Mouse (Mus musculus) neural tube, embryonic 12.5 days (tissue): ENCODE results near the gene Wwc2. TPM values are rescaled to one million over a fixed set of nuclear protein-coding genes. Genes with fewer than 3 reads are reported as not detected.

ENCODE experiments used
- ATAC-seq: fragments of 200-750 bp; cut with Nextera tagmentation; 2 replicates; pipeline ENCODE4 v1.8.0; 2017; ENCODE audit warnings: low read depth, mild to moderate bottlenecking, moderate TSS enrichment, moderate library complexity; ENCODE audit not compliant: low FRiP score
- H3K27ac ChIP-seq: fragments of 300-500 bp; sonication (generic); 2 replicates; pipeline ENCODE4 v1.5.1; 2016
- H3K27me3 ChIP-seq: fragments of 300-500 bp; sonication (generic); replicated peaks from 2 replicates; pipeline ENCODE4 v1.6.1; 2016; ENCODE audit warnings: mild to moderate bottlenecking
- H3K36me3 ChIP-seq: fragments of 300-500 bp; sonication (generic); 2 replicates; pipeline ENCODE4 v1.6.1; 2016; ENCODE audit warnings: mild to moderate bottlenecking
- H3K4me1 ChIP-seq: fragments of 300-500 bp; sonication (generic); 2 replicates; pipeline ENCODE4 v1.6.1; 2016
- H3K4me2 ChIP-seq: fragments of 300-500 bp; sonication (generic); replicated peaks from 2 replicates; pipeline ENCODE4 v1.6.1; 2016; ENCODE audit warnings: mild to moderate bottlenecking
- H3K4me3 ChIP-seq: fragments of 300-500 bp; sonication (generic); 2 replicates; pipeline ENCODE4 v1.5.1; 2016
- H3K9ac ChIP-seq: fragments of 300-500 bp; sonication (generic); 2 replicates; pipeline ENCODE4 v1.6.1; 2016; ENCODE audit warnings: mild to moderate bottlenecking
- H3K9me3 ChIP-seq: fragments of 300-500 bp; sonication (generic); 2 replicates; pipeline ENCODE4 v1.6.1; 2016; ENCODE audit warnings: mild to moderate bottlenecking
- WGBS: fragments of 180-500 bp; shearing (Covaris S2); methylation state at CpG from one replicate; pipeline ENCODE4 v1.1.7; 2016; 5-methylcytosine and 5-hydroxymethylcytosine counted together
- polyA plus RNA-seq: library from polyadenylated mRNA; unstranded; fragments of >200 nt; fragmentation: Nextera tagmentation; extraction: Ambion mirVana; gene quantifications from 2 replicates; pipeline ENCODE4 v1.2.1, GENCODE M21; 2016

Wwc2 gene
- polyA plus RNA-seq, 1 experiment from 2014 or later, result 11.7 TPM

DNA sequence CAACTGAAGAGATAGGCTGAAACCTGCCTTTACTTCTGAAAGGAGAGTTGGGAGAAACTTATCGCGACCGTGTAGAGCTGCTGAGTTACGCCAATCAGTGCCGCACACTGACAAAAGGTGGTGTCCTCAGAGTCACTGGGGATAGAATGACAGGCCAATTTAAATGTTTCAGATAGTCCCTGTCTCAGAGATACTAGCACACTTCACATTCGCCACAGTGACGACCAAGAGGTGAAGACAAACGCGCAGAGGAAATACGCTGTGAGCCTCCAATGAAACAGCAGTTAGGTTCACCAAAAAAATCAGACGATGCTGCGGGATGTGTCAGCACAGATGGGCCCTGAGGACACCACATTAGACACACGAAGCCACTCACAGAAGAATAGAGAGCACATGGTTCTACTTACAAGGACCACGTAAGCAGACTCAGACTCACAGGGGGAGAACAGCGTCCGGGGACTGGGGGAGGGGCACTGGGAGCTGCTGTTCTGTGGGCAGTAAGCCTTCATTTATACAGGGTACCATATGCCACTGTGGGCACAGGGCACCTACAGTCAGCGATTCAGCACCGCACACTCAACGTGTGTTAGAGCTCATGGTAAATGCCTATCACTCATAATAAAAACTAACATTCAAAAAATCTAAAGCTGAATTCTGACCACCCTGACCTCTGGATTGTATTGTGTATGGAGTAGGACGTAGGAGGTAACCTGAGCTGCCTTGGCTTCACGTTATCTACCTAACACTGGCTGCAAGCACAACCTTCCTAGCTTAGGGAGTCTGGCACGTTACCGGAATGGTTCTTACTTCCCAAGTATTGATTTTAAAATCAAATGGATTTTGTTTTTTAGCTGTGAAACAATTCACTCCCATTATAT lies 100.5 kb downstream of the Wwc2 start:
- WGBS, result 74% methylated on average over 23 of the region's 23 CpGs
- no peak overlapping the region for H3K4me2 ChIP-seq
- ATAC-seq, result peak; percentile 48; the same call in 1 of the 2 replicates
- no peaks in the 10 kb centered on the region for H3K36me3 ChIP-seq
- H3K9ac ChIP-seq, result no peak overlapping the region
- no peak overlapping the region for H3K27ac ChIP-seq
- H3K4me1 ChIP-seq, result no peaks in the 10 kb centered on the region
- no peaks in the 10 kb centered on the region for H3K9me3 ChIP-seq
- no peaks in the 10 kb centered on the region for H3K27me3 ChIP-seq
- no peak overlapping the region for H3K4me3 ChIP-seq

DNA sequence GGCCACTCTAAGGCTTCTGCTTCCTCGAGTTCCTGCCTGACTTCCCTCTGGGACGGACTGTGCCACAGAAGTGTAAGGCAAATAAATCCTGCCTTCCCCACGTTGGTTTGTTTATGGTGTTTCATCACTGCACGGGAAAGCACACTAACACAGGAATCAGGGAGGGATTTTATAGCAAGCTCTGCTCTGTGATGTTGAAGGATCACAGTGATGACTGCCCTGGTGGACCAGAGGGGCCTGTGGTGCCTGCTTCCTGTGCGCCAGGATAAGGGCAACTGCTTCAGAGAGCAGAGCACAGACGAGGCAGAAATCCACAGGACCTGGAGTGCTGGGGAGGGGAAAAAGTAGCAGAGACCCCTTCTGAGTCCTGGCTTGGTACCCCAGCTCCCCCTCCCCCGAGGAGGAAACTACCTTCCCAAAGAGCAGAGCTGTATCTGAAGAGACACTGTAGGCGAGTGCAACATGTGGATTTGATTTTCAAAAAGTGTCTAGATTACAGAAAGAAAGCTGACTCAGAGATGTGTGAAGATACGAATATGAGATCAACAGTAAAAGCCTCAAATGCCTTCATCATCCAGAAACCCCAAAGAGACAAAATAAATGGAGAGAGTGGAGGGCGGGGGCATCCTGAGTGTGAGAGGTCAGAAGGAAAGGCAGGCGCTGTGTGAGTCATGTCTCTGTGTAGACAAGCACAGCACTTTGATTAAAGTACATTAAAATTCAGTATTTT lies 101.7 kb downstream of the Wwc2 start:
- Histone ChIP-seq H3K4me1 (no peaks in the 10 kb centered on the region), H3K9me3 (no peaks in the 10 kb centered on the region), H3K27ac (no peak overlapping the region), H3K9ac (no peak overlapping the region), H3K4me2 (no peak overlapping the region), H3K4me3 (no peak overlapping the region), H3K27me3 (no peaks in the 10 kb centered on the region), H3K36me3 (no peaks in the 10 kb centered on the region)
- ATAC-seq, result no peak
- 71% methylated on average over 11 of the region's 11 CpGs for WGBS

DNA sequence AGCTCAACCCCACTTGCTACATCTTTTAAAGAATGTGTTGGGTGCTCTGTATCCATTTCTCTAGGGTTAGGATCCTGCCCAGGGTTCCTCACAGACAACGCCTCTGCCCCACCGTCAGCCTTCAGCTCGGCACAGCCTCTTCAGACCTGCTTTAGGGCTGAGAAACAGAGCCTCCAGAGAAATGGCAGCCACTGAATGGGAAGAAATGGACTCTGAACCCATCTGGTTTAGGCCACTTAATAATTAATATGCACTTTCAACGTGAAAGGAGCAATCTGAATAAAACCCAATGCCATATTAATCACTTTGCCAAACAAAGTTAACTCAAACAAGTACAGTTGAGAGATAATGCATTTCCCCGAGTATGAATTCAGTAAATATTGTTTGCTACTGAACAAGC lies 106.4 kb downstream of the Wwc2 start:
- Histone ChIP-seq H3K4me1 (no peaks in the 10 kb centered on the region), H3K4me3 (no peak overlapping the region), H3K9me3 (no peaks in the 10 kb centered on the region), H3K4me2 (no peak overlapping the region), H3K36me3 (no peaks in the 10 kb centered on the region; the same call in 1 of the 2 replicates), H3K27ac (no peak overlapping the region), H3K9ac (no peak overlapping the region), H3K27me3 (no peaks in the 10 kb centered on the region)
- 84% methylated on average over 5 of the region's 5 CpGs for WGBS
- ATAC-seq, result no peak

DNA sequence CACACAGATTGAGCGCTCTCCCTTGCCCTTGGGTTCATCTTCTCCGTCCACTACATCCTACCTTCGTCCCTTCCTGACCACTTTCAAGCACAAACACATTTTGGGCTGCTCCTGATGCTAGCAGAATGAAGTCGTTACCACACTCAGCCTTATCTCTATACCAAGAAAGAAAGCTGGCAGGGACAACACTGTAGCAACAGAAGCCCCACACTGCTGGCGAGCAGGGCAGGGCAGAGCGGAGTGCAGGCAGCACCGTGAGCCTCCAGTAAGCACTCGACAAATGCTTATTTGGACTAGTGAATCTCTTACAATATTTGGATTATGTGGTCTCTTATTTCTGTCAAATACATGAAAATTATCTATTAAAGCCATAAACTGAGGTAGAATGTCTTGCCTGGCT lies 107.0 kb downstream of the Wwc2 start:
- Histone ChIP-seq H3K4me3 (no peak overlapping the region), H3K4me1 (no peaks in the 10 kb centered on the region), H3K27ac (no peak overlapping the region), H3K4me2 (no peak overlapping the region), H3K27me3 (no peaks in the 10 kb centered on the region), H3K9ac (no peak overlapping the region), H3K36me3 (no peaks in the 10 kb centered on the region; the same call in 1 of the 2 replicates), H3K9me3 (no peaks in the 10 kb centered on the region)
- no peak for ATAC-seq
- WGBS, result 94% methylated on average over 8 of the region's 8 CpGs

DNA sequence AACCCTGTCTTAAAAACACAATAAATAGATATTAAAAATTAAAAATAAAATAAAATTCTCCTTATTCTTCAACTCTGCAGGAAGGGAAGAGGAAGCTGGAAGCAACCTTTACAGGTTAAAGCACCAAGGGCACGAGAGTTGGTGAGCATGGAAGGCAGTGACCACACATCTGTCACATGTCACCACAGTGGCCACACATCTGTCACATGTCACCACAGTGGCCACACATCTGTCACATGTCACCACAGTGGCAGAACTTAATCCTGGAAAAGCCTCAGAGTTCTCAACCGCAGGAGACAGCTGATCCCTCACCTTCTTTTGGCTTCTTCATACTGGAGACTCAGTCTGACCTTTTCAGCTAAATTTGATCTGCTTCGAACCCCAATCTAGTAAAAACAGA lies 112.2 kb downstream of the Wwc2 start:
- Histone ChIP-seq H3K4me1 (no peaks in the 10 kb centered on the region), H3K4me2 (no peak overlapping the region), H3K4me3 (no peak overlapping the region), H3K27me3 (no peaks in the 10 kb centered on the region), H3K36me3 (peaks cover 2% of the 10 kb centered on the region), H3K9me3 (no peaks in the 10 kb centered on the region), H3K9ac (no peak overlapping the region), H3K27ac (no peak overlapping the region)
- no peak for ATAC-seq
- 77% methylated on average over 3 of the region's 3 CpGs for WGBS

DNA sequence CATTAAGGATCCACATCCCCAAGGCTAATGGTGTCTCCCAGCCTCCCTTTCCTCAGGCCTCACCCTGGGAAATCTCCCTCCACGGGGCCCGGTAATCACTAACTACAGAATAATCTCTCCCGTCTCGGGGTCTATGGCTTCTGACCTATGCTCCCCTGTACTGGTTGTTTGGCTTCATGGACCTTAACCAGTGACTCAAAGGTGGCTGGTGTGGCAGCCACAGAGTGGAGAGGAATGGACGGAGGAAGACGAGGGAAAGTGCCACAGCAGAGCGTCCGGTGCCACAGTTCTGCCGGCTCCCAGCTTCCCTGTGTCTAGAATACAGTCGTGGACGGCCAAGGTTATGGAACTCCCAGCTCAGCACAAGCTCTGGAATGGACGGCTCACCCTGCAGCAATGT lies 114.9 kb downstream of the Wwc2 start:
- WGBS, result 97% methylated on average over 12 of the region's 12 CpGs
- Histone ChIP-seq H3K36me3 (peaks cover 2% of the 10 kb centered on the region; the same call in 1 of the 2 replicates), H3K4me2 (no peak overlapping the region), H3K27me3 (no peaks in the 10 kb centered on the region), H3K4me1 (no peaks in the 10 kb centered on the region), H3K9ac (no peak overlapping the region), H3K4me3 (no peak overlapping the region), H3K27ac (no peak overlapping the region), H3K9me3 (no peaks in the 10 kb centered on the region)
- ATAC-seq, result no peak

DNA sequence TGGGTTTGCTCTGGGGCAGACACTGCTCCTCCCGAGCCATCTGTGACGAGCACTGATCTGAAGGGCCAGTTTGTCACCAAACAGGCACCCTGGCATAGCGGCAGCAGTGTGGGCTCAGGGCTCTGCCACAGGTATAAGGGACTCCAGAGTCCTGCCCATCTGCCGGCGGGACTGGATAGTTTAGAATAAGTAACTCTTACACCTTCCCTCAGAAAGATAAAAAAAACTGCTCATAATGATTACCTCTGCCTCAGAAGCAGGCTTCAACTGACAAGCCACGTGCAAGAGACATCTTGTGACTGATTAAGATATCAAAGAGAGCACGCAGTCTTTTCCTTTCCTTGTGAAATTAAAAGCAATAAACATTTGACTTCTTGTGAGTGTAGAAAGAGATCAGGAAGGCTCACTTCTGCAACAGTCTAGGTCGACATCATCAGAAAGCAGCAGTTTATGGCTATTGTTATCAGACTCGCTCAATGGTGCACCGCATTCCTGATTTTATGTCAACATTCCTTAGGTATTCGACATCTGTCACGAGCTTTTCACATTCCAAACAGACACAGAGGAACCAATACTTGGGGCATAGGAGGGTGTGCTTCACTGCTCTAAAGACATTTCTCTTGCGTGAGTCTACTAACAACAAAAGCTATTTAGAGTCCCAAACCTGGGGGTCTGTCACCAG lies 116.1 kb downstream of the Wwc2 start:
- 72% methylated on average over 13 of the region's 13 CpGs for WGBS
- Histone ChIP-seq H3K4me3 (no peak overlapping the region), H3K9ac (no peak overlapping the region), H3K4me2 (no peak overlapping the region), H3K9me3 (no peaks in the 10 kb centered on the region), H3K36me3 (peaks cover 2% of the 10 kb centered on the region; the same call in 1 of the 2 replicates), H3K27ac (no peak overlapping the region), H3K27me3 (no peaks in the 10 kb centered on the region), H3K4me1 (no peaks in the 10 kb centered on the region)
- no peak for ATAC-seq

DNA sequence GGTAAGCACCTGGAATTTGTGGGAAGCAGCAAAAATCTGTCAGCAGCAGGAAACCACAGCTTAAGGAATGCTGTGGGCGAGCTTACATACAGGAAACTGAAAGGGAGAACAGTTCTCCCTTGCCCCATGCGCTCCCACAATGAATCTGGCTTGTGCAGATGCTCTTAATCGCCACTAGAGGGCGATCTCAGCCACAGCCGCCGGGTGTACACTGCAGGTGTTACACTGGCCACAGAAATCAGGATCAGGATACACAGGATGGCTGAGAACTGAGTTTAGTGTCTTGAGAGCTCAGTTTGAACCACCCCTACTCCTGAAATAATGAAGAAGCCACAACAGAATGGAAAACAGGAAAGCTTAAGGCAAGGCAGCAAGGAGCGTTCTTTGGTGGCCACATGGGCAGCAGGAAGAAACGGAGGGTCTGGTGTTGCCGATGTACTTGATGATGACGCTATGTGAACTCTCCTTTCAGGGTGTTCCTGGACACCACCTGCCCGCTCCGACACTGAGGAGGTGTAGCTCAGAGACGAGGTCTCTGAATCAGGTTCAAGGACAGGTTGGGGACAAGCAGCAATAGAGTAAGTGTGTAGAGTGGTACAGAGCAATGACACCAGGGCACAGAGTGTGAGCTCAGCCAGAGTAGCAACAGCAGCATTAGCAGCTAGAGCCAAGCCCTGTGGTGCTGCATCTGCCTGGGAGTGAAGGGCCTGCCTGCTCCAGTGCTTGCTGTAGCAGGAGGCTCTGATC lies 118.2 kb downstream of the Wwc2 start:
- 52% methylated on average over 13 of the region's 13 CpGs for WGBS
- Histone ChIP-seq H3K4me3 (no peak overlapping the region), H3K9ac (no peak overlapping the region), H3K9me3 (no peaks in the 10 kb centered on the region), H3K36me3 (peaks cover 16% of the 10 kb centered on the region; the same call in 1 of the 2 replicates), H3K27ac (no peak overlapping the region), H3K4me2 (no peak overlapping the region), H3K4me1 (no peaks in the 10 kb centered on the region), H3K27me3 (no peaks in the 10 kb centered on the region)
- peak; percentile 67 for ATAC-seq

DNA sequence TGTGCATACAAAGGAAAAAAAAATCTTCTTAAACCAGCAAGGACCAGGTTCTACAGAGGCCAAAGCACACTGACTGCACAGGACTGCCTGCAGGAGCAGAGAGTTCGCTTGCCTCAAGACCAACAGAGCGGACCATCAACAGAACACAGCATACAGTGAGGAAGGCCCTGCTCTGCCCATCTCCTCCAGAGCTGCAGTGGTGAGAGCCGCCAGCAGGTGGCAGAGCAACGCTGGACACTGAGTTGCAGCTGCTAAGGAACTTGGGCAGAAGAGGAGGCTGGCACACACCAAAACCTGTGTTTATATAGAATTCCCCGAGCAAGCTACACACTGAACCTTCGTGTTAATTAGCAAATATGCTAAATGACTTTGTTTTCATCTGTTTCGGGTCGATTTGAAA lies 123.7 kb downstream of the Wwc2 start:
- peak; percentile 69 for ATAC-seq
- peaks cover 30% of the 10 kb centered on the region for H3K36me3 ChIP-seq
- H3K4me1 ChIP-seq, result peaks cover 4% of the 10 kb centered on the region; the same call in 1 of the 2 replicates
- H3K27me3 ChIP-seq, result no peaks in the 10 kb centered on the region
- no peak overlapping the region for H3K4me2 ChIP-seq
- H3K4me3 ChIP-seq, result no peak overlapping the region
- H3K9me3 ChIP-seq, result no peaks in the 10 kb centered on the region
- H3K27ac ChIP-seq, result no peak overlapping the region
- no peak overlapping the region for H3K9ac ChIP-seq
- 26% methylated on average over 8 of the region's 8 CpGs for WGBS

DNA sequence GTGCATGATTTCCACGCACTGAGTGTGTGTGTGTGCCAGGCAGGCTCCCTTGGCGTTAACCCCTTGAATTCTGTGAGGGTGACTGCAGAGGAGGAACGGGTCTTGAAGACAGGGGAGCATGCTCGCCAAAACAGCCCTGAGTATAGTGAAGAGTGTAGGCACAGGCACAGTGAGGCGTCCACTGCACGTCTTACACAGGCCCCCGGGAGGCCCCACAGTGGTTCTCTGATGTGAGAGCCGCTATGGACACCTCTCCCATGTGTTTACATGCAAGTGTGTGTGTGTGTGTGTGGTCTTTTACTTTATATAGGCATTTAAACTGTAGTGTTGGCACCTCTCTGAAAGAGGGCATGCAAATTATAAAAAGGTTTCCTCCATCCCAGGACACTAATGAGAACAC lies 124.2 kb downstream of the Wwc2 start:
- Histone ChIP-seq H3K9ac (no peak overlapping the region), H3K4me1 (peaks cover 4% of the 10 kb centered on the region; the same call in 1 of the 2 replicates), H3K4me2 (no peak overlapping the region), H3K36me3 (peaks cover 33% of the 10 kb centered on the region), H3K27me3 (no peaks in the 10 kb centered on the region), H3K4me3 (no peak overlapping the region), H3K27ac (no peak overlapping the region), H3K9me3 (no peaks in the 10 kb centered on the region)
- no peak for ATAC-seq
- 88% methylated on average over 8 of the region's 8 CpGs for WGBS

DNA sequence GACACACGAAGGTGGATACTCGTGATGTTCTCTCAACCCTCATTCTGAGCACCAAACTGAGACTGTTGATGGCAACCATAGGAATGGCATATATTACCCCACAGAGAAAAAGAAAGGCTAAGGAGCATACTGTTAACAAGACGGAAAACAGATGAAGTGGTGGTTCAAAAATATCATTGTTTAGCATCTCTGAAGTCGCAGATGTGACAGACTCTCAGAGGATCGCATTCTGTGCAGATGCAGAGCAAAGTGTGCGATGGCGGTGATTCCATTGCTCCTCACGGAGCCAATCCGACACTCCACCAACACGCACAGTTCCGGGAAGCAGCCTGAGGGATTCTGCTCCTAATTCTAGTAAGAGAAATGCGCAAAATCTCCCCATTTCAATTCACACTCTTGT lies 131.5 kb downstream of the Wwc2 start:
- no peak for ATAC-seq
- Histone ChIP-seq H3K9ac (no peak overlapping the region), H3K36me3 (peaks cover 36% of the 10 kb centered on the region), H3K27ac (peak overlapping the region; percentile 50; the same call in 1 of the 2 replicates), H3K9me3 (no peaks in the 10 kb centered on the region), H3K4me3 (no peak overlapping the region), H3K4me1 (no peaks in the 10 kb centered on the region), H3K4me2 (no peak overlapping the region), H3K27me3 (no peaks in the 10 kb centered on the region)
- 95% methylated on average over 12 of the region's 12 CpGs for WGBS
